Mouse (Mus musculus) G1E (cell line): ENCODE measurements around the gene Map1s. TPM values are rescaled to one million over a fixed set of nuclear protein-coding genes. Genes with fewer than 3 reads are reported as not detected.
"Not testable (repeated sequence)": the region's sequence is repeated elsewhere in the genome, so short reads cannot be mapped to it uniquely, and the experiment has no call there.

Source experiments
- ATAC-seq: 2 replicates; pipeline ENCODE4 v1.8.0; 2016; ENCODE audit warnings: mild to moderate bottlenecking; ENCODE audit not compliant: insufficient number of reproducible peaks, poor library complexity, low FRiP score, severe bottlenecking; ENCODE audit errors: extremely low read depth
- DNase-seq: peaks from one replicate; pipeline ENCODE4 v3.0.0; 2012; ENCODE audit warnings: low spot score
- H3K27me3 ChIP-seq: 2 replicates; pipeline ENCODE4 v1.6.1; 2012; ENCODE audit warnings: mild to moderate bottlenecking, low read length, inconsistent platforms; ENCODE audit not compliant: insufficient read depth
- H3K36me3 ChIP-seq: replicated peaks from 2 replicates; pipeline ENCODE3; 2012; ENCODE audit warnings: mild to moderate bottlenecking, inconsistent platforms
- H3K4me1 ChIP-seq: 2 replicates; pipeline ENCODE4 v1.6.1; 2012; ENCODE audit warnings: low read depth, low read length, inconsistent platforms, mixed read lengths; ENCODE audit not compliant: insufficient read depth
- H3K4me3 ChIP-seq: 2 replicates; pipeline ENCODE4 v1.5.1; 2012; ENCODE audit warnings: low read depth, mild to moderate bottlenecking, inconsistent platforms, low read length, moderate library complexity, mixed read lengths
- H3K9me3 ChIP-seq: replicated peaks from 2 replicates; pipeline ENCODE4 v1.6.1; 2012; ENCODE audit warnings: inconsistent platforms
- CTCF ChIP-seq: IDR thresholded peaks from 2 replicates; pipeline ENCODE4 v1.5.1; 2012; ENCODE audit warnings: low read depth, low read length, inconsistent platforms, mixed read lengths
- GATA1 ChIP-seq: IDR thresholded peaks from 2 replicates; pipeline ENCODE4 v1.6.1; 2012; ENCODE audit warnings: borderline replicate concordance, low read length, inconsistent platforms, mixed read lengths
- GATA2 ChIP-seq: IDR thresholded peaks from 2 replicates; pipeline ENCODE4 v1.6.1; 2012; ENCODE audit warnings: low read depth, low read length, inconsistent platforms, borderline replicate concordance
- POLR2AphosphoS5 ChIP-seq: IDR thresholded peaks from 2 replicates; pipeline ENCODE4 v1.6.1; 2012; ENCODE audit warnings: low read depth, low read length, inconsistent platforms; ENCODE audit not compliant: insufficient replicate concordance
- TAL1 ChIP-seq: conservative IDR thresholded peaks from 2 replicates; pipeline ENCODE4 v1.6.1; 2012; ENCODE audit warnings: low read depth, low read length, inconsistent platforms, mixed read lengths
- polyA plus RNA-seq: library from polyadenylated mRNA; stranded (reverse); fragments of >175 nt; gene quantifications from 2 replicates; pipeline ENCODE4 v1.2.3, GENCODE M21; 2012
- total RNA-seq, 2 experiments: library from RNA; stranded (forward) in 1 of 2; stranded (reverse) in 1 of 2; fragments of 200-1000 nt in 1 of 2; fragments of >200 nt in 1 of 2; fragmentation: Nextera tagmentation in 1 of 2; gene quantifications; 2 replicates each; pipeline ENCODE4 v1.2.3; 2014 to 2017

Map1s gene
- total and polyA plus RNA-seq, 3 experiments = 8.7 to 135 (median 26.3) TPM

DNA sequence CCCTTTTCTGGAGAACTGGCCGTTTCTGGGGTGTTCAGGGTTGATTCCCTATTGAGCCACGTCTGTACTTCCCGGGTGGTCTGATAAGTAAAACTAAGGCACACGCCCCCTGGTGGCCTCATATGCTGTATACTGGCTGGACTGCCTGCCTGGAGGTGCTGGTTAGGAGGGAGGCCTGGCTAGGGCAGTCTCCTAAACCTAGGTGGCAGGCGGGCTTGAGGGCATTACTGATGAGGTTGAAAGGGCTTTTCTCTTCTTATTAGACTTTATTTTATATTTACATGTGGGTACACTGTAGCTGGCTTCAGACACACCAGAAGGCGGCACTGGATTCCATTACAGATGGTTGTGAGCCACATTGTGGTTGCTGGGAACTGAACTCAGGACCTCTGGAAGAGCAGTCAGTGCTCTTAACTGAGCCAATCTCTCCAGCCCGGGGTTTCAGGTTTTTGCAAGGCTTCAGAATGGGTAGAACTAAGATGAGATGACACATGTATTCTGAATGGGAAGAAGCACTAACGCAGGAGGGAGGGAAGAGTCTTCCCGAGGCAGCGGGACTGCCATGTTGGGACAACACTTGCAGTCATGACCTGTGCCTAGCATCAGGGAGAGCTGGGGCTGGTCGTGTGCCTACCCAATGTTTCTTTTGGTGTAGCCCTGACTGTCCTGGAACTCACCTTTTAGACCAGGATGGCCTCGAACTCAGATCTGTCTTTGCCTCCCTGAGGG is 11.9 kb upstream of the Map1s start:
- TF ChIP-seq TAL1 (no peak), GATA1 (no peak)
- Histone ChIP-seq H3K4me1 (peaks cover 35% of the 10 kb centered on the region), H3K9me3 (peaks cover 28% of the 10 kb centered on the region), H3K4me3 (no peak overlapping the region), H3K27me3 (peaks cover 3% of the 10 kb centered on the region; the same call in 1 of the 2 replicates), H3K36me3 (peaks cover 63% of the 10 kb centered on the region)
- DNase-seq (peak; percentile 71), ATAC-seq (no peak)

GRCm38 (mm10) chr8:70894385-70894720 is 11.4 kb upstream of the Map1s start:
- peaks cover 28% of the 10 kb centered on the region for H3K9me3 ChIP-seq
- ATAC-seq (no peak), DNase-seq (no peak)
- H3K27me3 ChIP-seq = peaks cover 3% of the 10 kb centered on the region; the same call in 1 of the 2 replicates
- peaks cover 40% of the 10 kb centered on the region for H3K4me1 ChIP-seq
- H3K36me3 ChIP-seq = peaks cover 61% of the 10 kb centered on the region
- no peak overlapping the region for H3K4me3 ChIP-seq
- TF ChIP-seq GATA2 = no peak
- no peak for TF ChIP-seq TAL1
- no peak for TF ChIP-seq CTCF
- TF ChIP-seq POLR2AphosphoS5 = no peak; the same call in 1 of the 2 replicates
- no peak for TF ChIP-seq GATA1

DNA sequence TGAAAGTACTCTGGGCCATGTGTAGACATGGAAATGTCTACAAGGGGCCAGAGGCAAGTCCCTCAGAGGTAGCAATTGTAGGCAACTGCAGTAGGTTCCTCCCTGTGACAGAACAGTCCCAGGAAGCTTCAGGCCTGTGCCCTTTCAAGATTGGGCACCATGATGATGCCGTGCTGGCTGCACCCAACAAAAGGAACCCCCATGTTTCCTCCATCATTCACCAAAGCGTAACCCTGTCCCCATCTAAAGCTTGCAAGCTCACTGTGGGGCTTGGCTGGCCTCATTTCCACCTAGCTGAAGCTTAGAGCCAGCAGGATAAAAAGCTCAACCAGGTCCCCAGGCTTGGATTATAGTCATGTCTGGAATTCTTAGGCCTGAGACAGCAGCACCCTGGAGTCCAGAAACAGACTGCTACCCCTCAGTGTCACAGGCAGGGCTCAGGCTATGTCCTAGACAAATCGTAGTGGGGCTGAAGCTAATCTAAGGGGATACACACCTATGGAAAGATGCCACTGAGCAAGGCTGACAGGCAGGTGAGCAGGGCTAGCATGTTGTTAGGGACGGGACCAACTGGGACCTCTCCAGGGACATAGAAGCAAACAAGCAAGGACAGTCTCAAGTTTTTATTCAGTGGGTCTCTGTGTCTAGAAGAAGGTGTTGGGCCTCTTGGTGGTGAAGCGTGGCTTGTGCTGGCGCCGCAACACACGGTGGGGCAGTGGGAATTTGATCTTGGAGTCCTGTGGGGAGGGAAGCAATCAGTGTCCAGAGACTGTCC is 10.8 kb upstream of the Map1s start:
- H3K36me3 ChIP-seq = peaks cover 61% of the 10 kb centered on the region

DNA sequence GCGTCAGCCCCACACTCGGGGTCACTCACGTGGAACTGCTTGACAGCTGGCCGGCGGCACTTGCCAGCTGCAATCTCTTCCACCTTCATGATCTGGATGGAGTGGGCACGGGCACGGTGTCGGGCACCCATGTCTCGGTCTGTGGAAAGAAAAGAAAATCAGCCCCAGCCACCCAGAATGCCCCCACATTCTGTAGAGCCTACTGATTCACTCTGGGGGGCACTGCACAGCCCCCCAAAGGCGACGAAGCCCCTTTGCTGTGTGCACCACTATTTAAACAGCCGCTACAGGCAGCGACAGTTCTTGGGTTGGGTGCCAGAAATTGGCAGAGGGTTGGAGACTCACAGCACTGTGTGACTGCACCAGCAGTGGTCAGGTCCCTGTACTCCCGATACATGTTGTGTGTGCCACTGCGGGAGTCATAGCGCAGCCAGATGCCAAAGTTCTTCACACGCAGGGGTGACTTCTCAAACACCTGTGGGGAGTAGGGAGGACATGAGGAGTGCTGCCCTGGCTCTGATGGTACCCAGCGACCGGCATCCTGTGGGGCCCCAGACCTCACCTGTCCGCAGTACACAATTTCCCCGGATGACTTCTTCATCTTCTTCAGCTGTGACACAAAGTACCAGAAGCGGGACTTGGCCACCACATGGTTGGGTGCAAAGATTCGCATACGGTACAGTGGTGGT is 10.0 kb upstream of the Map1s start:
- not testable (repeated sequence) for H3K27me3 ChIP-seq, DNase-seq, ATAC-seq
- Histone ChIP-seq H3K36me3 (peaks cover 60% of the 10 kb centered on the region), H3K4me1 (peaks cover 42% of the 10 kb centered on the region), H3K4me3 (peak overlapping the region; percentile 97), H3K9me3 (peaks cover 28% of the 10 kb centered on the region)

More for the DNA sequence above, 10.8 kb upstream of the Map1s start:
- no peak for TF ChIP-seq GATA2
- TF ChIP-seq GATA1 = no peak
- no peak; the same call in 1 of the 2 replicates for TF ChIP-seq POLR2AphosphoS5
- no peak for TF ChIP-seq CTCF
- TF ChIP-seq TAL1 = no peak
- H3K4me1 ChIP-seq = peaks cover 42% of the 10 kb centered on the region
- H3K9me3 ChIP-seq = peaks cover 28% of the 10 kb centered on the region
- no peak for DNase-seq
- peaks cover 3% of the 10 kb centered on the region; the same call in 1 of the 2 replicates for H3K27me3 ChIP-seq
- H3K4me3 ChIP-seq = peak overlapping the region; percentile 97; the same call in 1 of the 2 replicates
- ATAC-seq = no peak

GRCm38 (mm10) chr8:70896316-70897020 is 9.3 kb upstream of the Map1s start:
- peak; percentile 45 for DNase-seq
- peaks cover 52% of the 10 kb centered on the region for H3K36me3 ChIP-seq

More at GRCm38 (mm10) chr8:70896316-70897020, 9.3 kb upstream of the Map1s start:
- ATAC-seq = no peak
- Histone ChIP-seq H3K27me3 (no peaks in the 10 kb centered on the region), H3K4me3 (peak overlapping the region; percentile 97), H3K9me3 (peaks cover 22% of the 10 kb centered on the region), H3K4me1 (peaks cover 37% of the 10 kb centered on the region)
- TF ChIP-seq CTCF (no peak), TAL1 (no peak), GATA2 (no peak), POLR2AphosphoS5 (no peak), GATA1 (no peak)
